Mouse (Mus musculus): ENCODE data around the gene Cryzl2.

GRCm38 (mm10) chr1:157425741-157426427, 32.5 kb upstream of the Cryzl2 start:
- no peak for TF ChIP-seq GATA1 (IDR thresholded peaks at IDR 0.05; ENCODE audit: low read length)
- TF ChIP-seq TAL1 (IDR thresholded peaks at IDR 0.05; ENCODE audit: low read length), result no peak

Data from erythroblast, embryonic 14.5 days (primary cell).